Mouse (Mus musculus) liver, postnatal 0 days (tissue): ENCODE results near the gene Zfp628.

Experiments
- CTCF ChIP-seq: sonication (generic); IDR thresholded peaks from 2 replicates; pipeline ENCODE4 v1.5.1; 2016; ENCODE audit warnings: antibody characterized with exemption, low read depth
- EP300 ChIP-seq: IDR thresholded peaks from 2 replicates; pipeline ENCODE4 v1.6.1; 2016; ENCODE audit warnings: antibody characterized with exemption, low read depth, mild to moderate bottlenecking

DNA sequence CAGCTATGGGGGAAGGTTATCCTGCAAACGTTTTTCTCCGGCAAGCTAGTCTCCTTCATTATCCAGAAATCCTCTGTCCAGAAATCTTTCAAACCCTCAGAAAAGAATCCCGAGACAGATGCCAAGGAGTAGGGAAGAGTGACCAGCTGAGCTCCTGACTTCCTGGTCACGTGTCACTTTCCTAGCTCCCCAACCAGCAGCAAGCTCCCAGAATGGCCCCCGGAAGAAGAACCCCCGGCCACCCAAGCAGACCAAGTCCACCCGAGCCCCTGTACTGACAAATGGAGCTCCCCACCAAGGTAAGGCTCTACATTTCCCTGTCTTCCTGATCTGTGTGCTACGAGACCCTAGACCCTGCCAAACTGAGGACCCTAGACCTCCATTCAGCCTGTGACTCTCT lies 12.7 kb downstream of the Zfp628 start:
- no peak for TF ChIP-seq CTCF
- no peak for TF ChIP-seq EP300
